Mouse (Mus musculus) CD4-positive, CD25-positive, alpha-beta regulatory T cell, adult 9 weeks (primary cell): ENCODE measurements around the gene Ccdc33. TPM values are rescaled to one million over a fixed set of nuclear protein-coding genes. Genes with fewer than 3 reads are reported as not detected.

Source experiments
- polyA plus RNA-seq: library from polyadenylated mRNA; unstranded; fragments of 100-300 nt; shearing (Covaris generic); gene quantifications from one replicate; pipeline ENCODE4 v1.2.1, GENCODE M21; 2017

Gene Ccdc33
- polyA plus RNA-seq: 0.14 TPM

GRCm38 (mm10) chr9:58118671-58119070 is at the start of gene Ccdc33:
TSS of gene Ccdc33 (minus strand) at chr9:58118823.

GRCm38 (mm10) chr9:58063531-58063930 is 55.1 kb downstream of the Ccdc33 start, which contains the start of gene Stra6:
TSS of gene Stra6 (plus strand) at chr9:58063788.

GRCm38 (mm10) chr9:58005753-58006461 is 112.7 kb downstream of the Ccdc33 start, which contains the start of gene Cyp11a1:
TSS of gene Cyp11a1 (plus strand) at chr9:58006411.

Other genes starting within 250 kb of the Ccdc33 start
- gene Ubl7, start 207.8 kb downstream of the Ccdc33 start, polyA plus RNA-seq: 115 TPM
- gene Sema7a, start 178.7 kb downstream of the Ccdc33 start, polyA plus RNA-seq: 0.30 TPM
- gene Cyp11a1, start 112.4 kb downstream of the Ccdc33 start, polyA plus RNA-seq: 0.43 TPM
- 6.6 TPM for gene Stra6, start 55.0 kb downstream of the Ccdc33 start, polyA plus RNA-seq
- gene Islr, start 85.5 kb upstream of the Ccdc33 start, polyA plus RNA-seq: 0.99 TPM
- not detected for gene Islr2, start 85.5 kb upstream of the Ccdc33 start, polyA plus RNA-seq
- 86.6 TPM for gene Pml, start 131.0 kb upstream of the Ccdc33 start, polyA plus RNA-seq
- gene Stoml1, start 134.3 kb upstream of the Ccdc33 start, polyA plus RNA-seq: 37.8 TPM
- gene Loxl1, start 194.4 kb upstream of the Ccdc33 start, polyA plus RNA-seq: not detected